Mouse (Mus musculus): ENCODE data around the gene Elmod3. TPM values are rescaled to one million over a fixed set of nuclear protein-coding genes. Genes with fewer than 3 reads are reported as not detected.
A peak's percentile ranks its signal among the peaks of the same experiment; 100 is the strongest.

Elmod3 gene
- total RNA-seq (2014; rRNA removed; ENCODE audit: low replicate concordance) = 21.9 and 30.9 TPM in 2 replicates
- polyA plus RNA-seq (2015; fragmentation: Nextera tagmentation; extraction: Ambion mirVana) = 17.6 and 18.6 TPM in 2 replicates

DNA sequence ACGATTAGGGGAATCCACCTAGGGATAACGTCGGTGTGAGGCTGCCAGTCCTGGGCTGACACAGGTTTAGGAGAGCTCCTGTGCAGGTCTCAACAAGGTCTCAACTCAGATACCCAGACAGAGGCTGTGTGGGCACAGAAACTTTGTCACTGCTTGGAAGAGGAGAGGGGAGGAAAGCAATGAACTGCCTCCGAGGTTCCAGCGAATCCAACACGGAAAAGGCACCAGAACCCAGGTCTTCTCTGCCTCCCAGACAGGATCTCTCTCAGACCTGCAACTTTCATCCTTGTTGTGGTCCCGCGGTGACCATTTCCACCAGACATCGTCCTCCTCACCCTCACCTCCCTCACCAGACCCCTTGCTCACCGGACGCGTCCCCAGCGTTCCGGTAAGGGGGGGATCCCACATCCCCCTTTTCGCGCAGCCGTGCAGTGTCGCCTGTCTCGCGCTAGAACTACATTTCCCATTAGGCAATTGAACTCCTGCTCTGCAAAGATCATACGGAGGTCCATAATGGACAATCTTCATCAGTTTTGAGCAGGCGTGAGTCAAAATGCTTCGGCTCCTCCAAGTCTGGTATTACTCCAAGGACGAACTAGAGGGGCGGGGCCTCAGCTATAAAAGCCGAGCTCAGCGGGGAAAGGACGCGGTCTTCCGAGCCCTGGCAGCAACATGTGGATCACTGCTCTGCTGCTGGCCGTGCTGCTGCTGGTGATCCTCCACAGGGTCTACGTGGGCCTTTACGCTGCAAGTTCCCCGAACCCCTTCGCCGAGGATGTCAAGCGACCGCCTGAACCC is at the start of gene Elmod3, which contains the start of gene Retsat:
Elmod3 (minus strand) TSS at position 458 of the 798 bp plus-strand sequence.
Retsat (plus strand) TSS at position 520 of the 798 bp plus-strand sequence.
- Histone ChIP-seq H3K9ac (replicated peaks; ENCODE audit: low read depth, low read length) (peak within 1 kb of the TSS; percentile 63), H3K27me3 (ENCODE audit: control insufficient read depth, insufficient read depth, low read length) (no peaks in the 10 kb centered on the region), H3K4me1 (ENCODE audit: control insufficient read depth, insufficient read depth) (peaks cover 19% of the 10 kb centered on the region), H3K36me3 (replicated peaks; ENCODE audit: control insufficient read depth, insufficient read depth, low read length) (peaks cover 11% of the 10 kb centered on the region; the same call in 1 of the 2 replicates), H3K4me2 (ENCODE audit: low read depth, low read length) (peak within 1 kb of the TSS; percentile 77), H3K9me3 (replicated peaks; ENCODE audit: control insufficient read depth, low read length) (no peaks in the 10 kb centered on the region), H3K27ac (ENCODE audit: low read depth) (peak within 1 kb of the TSS; percentile 96), H3K4me3 (ENCODE audit: low read depth, low read length) (peak within 1 kb of the TSS; percentile 62)
- DNase-seq (ENCODE audit: low spot score) (peak; percentile 99), ATAC-seq (ENCODE audit: insufficient read depth, low read depth) (peak; percentile 88)
- no peak for TF ChIP-seq CTCF (IDR thresholded peaks at IDR 0.05; ENCODE audit: low read depth)
- peak; percentile 72; the same call in 1 of the 2 replicates for TF ChIP-seq EP300 (IDR thresholded peaks at IDR 0.05; ENCODE audit: low read depth)
- WGBS = under 1% methylated on average over 38 of the region's 38 CpGs

DNA sequence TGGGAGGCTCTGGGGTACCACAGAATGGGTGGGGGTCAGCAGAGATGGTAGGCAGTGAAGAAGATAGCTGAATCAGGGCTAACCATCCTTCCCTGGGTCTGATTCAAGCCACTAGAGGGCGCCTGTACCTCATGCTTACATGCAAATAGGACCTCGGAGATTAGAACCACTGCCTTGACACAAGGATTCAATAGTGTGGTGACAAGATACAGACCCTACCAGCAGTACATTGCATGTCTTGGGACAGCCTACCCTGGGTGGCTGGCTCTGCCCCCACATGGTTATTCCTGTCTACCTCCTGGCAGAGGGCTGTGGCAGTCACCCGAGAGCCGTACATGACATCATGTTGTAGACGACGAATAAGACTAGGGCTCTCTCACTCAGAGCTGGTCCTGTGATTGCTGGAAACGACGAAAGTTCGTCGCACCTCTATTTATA is 49.2 kb upstream of the Elmod3 start:
- Histone ChIP-seq H3K4me2 (ENCODE audit: low read depth, low read length) (peak overlapping the region; percentile 14; the same call in 1 of the 2 replicates), H3K9me3 (replicated peaks; ENCODE audit: control insufficient read depth, low read length) (no peaks in the 10 kb centered on the region), H3K36me3 (replicated peaks; ENCODE audit: control insufficient read depth, insufficient read depth, low read length) (no peaks in the 10 kb centered on the region), H3K27me3 (ENCODE audit: control insufficient read depth, insufficient read depth, low read length) (no peaks in the 10 kb centered on the region), H3K4me1 (ENCODE audit: control insufficient read depth, insufficient read depth) (no peaks in the 10 kb centered on the region), H3K27ac (ENCODE audit: low read depth) (peak overlapping the region; percentile 53; the same call in 1 of the 2 replicates), H3K9ac (replicated peaks; ENCODE audit: low read depth, low read length) (no peak overlapping the region), H3K4me3 (ENCODE audit: low read depth, low read length) (no peak overlapping the region)
- ATAC-seq (ENCODE audit: insufficient read depth, low read depth) (peak; percentile 91), DNase-seq (ENCODE audit: low spot score) (peak; percentile 74)
- no peak for TF ChIP-seq EP300 (IDR thresholded peaks at IDR 0.05; ENCODE audit: low read depth)
- peak; percentile 83 for TF ChIP-seq CTCF (IDR thresholded peaks at IDR 0.05; ENCODE audit: low read depth)
- 18% methylated on average over 10 of the region's 10 CpGs for whole genome bisulfite sequencing

DNA sequence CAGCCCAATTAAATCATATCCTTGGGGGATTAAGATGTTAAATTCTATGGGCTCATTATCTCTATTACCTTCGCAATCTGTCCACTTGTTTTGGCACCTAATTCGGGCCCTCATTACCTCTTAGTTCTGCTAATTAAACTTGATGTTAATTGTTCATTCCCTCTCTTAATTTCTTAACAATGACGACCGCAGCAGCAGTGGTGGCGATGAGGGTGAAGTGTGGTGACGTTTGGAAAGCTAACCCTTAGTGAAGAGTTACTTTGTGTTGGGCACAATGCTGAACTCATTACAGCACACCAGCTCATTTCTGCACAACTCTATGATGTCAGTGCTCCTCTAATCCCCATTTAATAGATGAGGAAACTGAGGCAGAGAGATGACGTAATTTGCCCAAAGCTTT is 47.2 kb upstream of the Elmod3 start:
- no peak overlapping the region for H3K9ac ChIP-seq (replicated peaks; ENCODE audit: low read depth, low read length)
- no peak for ATAC-seq (ENCODE audit: insufficient read depth, low read depth)
- no peaks in the 10 kb centered on the region for H3K4me1 ChIP-seq (ENCODE audit: control insufficient read depth, insufficient read depth)
- no peak overlapping the region for H3K27ac ChIP-seq (ENCODE audit: low read depth)
- H3K36me3 ChIP-seq (replicated peaks; ENCODE audit: control insufficient read depth, insufficient read depth, low read length) = no peaks in the 10 kb centered on the region
- no peaks in the 10 kb centered on the region for H3K27me3 ChIP-seq (ENCODE audit: control insufficient read depth, insufficient read depth, low read length)
- H3K4me3 ChIP-seq (ENCODE audit: low read depth, low read length) = no peak overlapping the region
- no peaks in the 10 kb centered on the region for H3K9me3 ChIP-seq (replicated peaks; ENCODE audit: control insufficient read depth, low read length)
- TF ChIP-seq EP300 (IDR thresholded peaks at IDR 0.05; ENCODE audit: low read depth) = no peak
- no peak for TF ChIP-seq CTCF (IDR thresholded peaks at IDR 0.05; ENCODE audit: low read depth)
- 89% methylated on average over 7 of the region's 7 CpGs for WGBS
- H3K4me2 ChIP-seq (ENCODE audit: low read depth, low read length) = no peak overlapping the region
- DNase-seq (ENCODE audit: low spot score) = no peak

DNA sequence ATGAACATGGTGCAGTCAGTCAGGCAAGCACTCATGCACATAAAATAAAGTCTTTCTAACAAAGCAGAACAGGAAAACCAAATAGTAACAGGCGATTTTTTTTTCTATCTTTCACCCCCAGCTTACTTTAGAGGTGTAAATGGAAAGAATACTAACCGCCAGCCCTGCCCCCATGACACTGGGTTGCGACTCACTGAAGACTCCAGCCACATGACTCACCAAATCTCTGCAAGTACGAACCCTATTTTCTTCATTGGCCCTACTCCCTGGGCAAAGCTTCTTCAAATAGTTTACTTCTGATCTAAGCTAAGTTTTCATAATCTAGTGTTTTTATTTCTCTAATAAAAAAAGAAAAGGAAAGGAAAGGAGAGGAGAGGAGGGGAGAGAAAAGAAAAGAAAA is 46.4 kb upstream of the Elmod3 start:
- Histone ChIP-seq H3K9me3 (replicated peaks; ENCODE audit: control insufficient read depth, low read length) (no peaks in the 10 kb centered on the region), H3K4me3 (ENCODE audit: low read depth, low read length) (no peak overlapping the region), H3K4me2 (ENCODE audit: low read depth, low read length) (no peak overlapping the region), H3K27me3 (ENCODE audit: control insufficient read depth, insufficient read depth, low read length) (no peaks in the 10 kb centered on the region), H3K4me1 (ENCODE audit: control insufficient read depth, insufficient read depth) (no peaks in the 10 kb centered on the region), H3K36me3 (replicated peaks; ENCODE audit: control insufficient read depth, insufficient read depth, low read length) (no peaks in the 10 kb centered on the region), H3K27ac (ENCODE audit: low read depth) (no peak overlapping the region), H3K9ac (replicated peaks; ENCODE audit: low read depth, low read length) (no peak overlapping the region)
- no peak for DNase-seq (ENCODE audit: low spot score)
- WGBS = 68% methylated on average over 4 of the region's 4 CpGs
- no peak for ATAC-seq (ENCODE audit: insufficient read depth, low read depth)
- no peak for TF ChIP-seq EP300 (IDR thresholded peaks at IDR 0.05; ENCODE audit: low read depth)
- no peak for TF ChIP-seq CTCF (IDR thresholded peaks at IDR 0.05; ENCODE audit: low read depth)

DNA sequence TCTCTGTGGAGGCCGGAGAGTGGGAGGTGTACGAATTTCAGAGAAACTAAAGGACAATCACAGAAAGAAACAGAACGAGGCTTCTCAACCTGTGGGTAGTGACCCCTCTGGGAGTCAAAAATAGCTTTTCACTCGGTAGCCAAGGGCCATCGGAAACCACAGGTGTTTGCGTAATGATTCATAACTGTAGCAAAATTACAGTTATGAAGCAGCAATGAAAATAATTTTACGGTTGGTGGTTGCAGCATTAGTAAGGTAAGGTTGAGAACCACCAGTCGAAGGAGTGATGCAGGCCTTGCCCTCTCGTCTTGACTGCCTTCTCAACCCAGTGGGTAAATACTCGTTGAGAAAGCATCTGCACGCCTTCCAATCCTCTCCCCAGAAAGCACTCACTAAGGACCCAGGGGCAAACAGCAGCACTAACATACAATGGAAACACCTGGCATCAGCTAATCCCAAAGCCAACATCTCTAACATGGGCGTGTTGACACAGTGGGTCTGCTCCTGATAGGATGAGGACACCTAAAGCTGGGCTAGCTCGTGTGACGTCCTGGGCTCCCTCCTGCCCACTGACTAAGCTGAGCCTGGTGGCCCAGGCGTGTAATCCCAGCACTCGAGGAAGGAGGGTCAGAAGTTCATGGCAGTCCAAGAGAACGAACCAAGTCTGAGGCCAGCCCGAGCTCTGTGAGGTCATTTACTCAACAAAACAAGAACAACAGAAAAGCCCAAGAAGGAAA is 43.2 kb upstream of the Elmod3 start:
- Histone ChIP-seq H3K4me3 (ENCODE audit: low read depth, low read length) (no peak overlapping the region), H3K4me2 (ENCODE audit: low read depth, low read length) (no peak overlapping the region), H3K27ac (ENCODE audit: low read depth) (no peak overlapping the region), H3K27me3 (ENCODE audit: control insufficient read depth, insufficient read depth, low read length) (no peaks in the 10 kb centered on the region), H3K9me3 (replicated peaks; ENCODE audit: control insufficient read depth, low read length) (no peaks in the 10 kb centered on the region), H3K9ac (replicated peaks; ENCODE audit: low read depth, low read length) (no peak overlapping the region), H3K36me3 (replicated peaks; ENCODE audit: control insufficient read depth, insufficient read depth, low read length) (no peaks in the 10 kb centered on the region), H3K4me1 (ENCODE audit: control insufficient read depth, insufficient read depth) (no peaks in the 10 kb centered on the region)
- DNase-seq (ENCODE audit: low spot score) = no peak
- 0 out of 2 replicates have a peak, but pooled peaks have one; percentile 30 for ATAC-seq (ENCODE audit: insufficient read depth, low read depth)
- TF ChIP-seq CTCF (IDR thresholded peaks at IDR 0.05; ENCODE audit: low read depth) = no peak
- TF ChIP-seq EP300 (IDR thresholded peaks at IDR 0.05; ENCODE audit: low read depth) = no peak
- WGBS = 75% methylated on average over 18 of the region's 18 CpGs

Data from heart, postnatal 0 days (tissue).